Mouse (Mus musculus) hindbrain, embryonic 15.5 days (tissue): ENCODE results near the gene Mast4. TPM values are rescaled to one million over a fixed set of nuclear protein-coding genes. Genes with fewer than 3 reads are reported as not detected.

ENCODE experiments used
- ATAC-seq: fragments of 200-750 bp; cut with Nextera tagmentation; 2 replicates; pipeline ENCODE4 v1.8.0; 2017; ENCODE audit warnings: low read depth, moderate number of reproducible peaks, moderate TSS enrichment; ENCODE audit not compliant: low FRiP score
- H3K27ac ChIP-seq: fragments of 300-500 bp; sonication (generic); replicated peaks from 2 replicates; pipeline ENCODE4 v1.5.1; 2015; ENCODE audit warnings: mild to moderate bottlenecking, inconsistent platforms
- H3K27me3 ChIP-seq: fragments of 300-500 bp; sonication (generic); 2 replicates; pipeline ENCODE4 v1.6.1; 2015; ENCODE audit warnings: control low read depth, inconsistent platforms
- H3K36me3 ChIP-seq: fragments of 300-500 bp; sonication (generic); 2 replicates; pipeline ENCODE4 v1.6.1; 2015; ENCODE audit warnings: control low read depth, inconsistent platforms
- H3K4me1 ChIP-seq: fragments of 300-500 bp; sonication (generic); replicated peaks from 2 replicates; pipeline ENCODE4 v1.6.1; 2015; ENCODE audit warnings: control low read depth, inconsistent platforms
- H3K4me2 ChIP-seq: fragments of 300-500 bp; sonication (generic); 2 replicates; pipeline ENCODE4 v1.6.1; 2015; ENCODE audit warnings: moderate library complexity, mild to moderate bottlenecking, inconsistent platforms
- H3K4me3 ChIP-seq: fragments of 300-500 bp; sonication (generic); 2 replicates; pipeline ENCODE4 v1.5.1; 2015; ENCODE audit warnings: mild to moderate bottlenecking, inconsistent platforms
- H3K9ac ChIP-seq: fragments of 300-500 bp; sonication (generic); 2 replicates; pipeline ENCODE4 v1.6.1; 2015; ENCODE audit warnings: inconsistent platforms
- H3K9me3 ChIP-seq: fragments of 300-500 bp; sonication (generic); 2 replicates; pipeline ENCODE4 v1.6.1; 2016; ENCODE audit warnings: control low read depth, inconsistent platforms
- WGBS: fragments of 180-500 bp; shearing (Covaris S2); methylation state at CpG from one replicate; pipeline ENCODE4 v1.1.7; 2015; 5-methylcytosine and 5-hydroxymethylcytosine counted together
- polyA plus RNA-seq: library from polyadenylated mRNA; unstranded; fragments of >200 nt; fragmentation: Nextera tagmentation; extraction: Ambion mirVana; gene quantifications from 2 replicates; pipeline ENCODE4 v1.2.1, GENCODE M21; 2015

Gene Mast4
- polyA plus RNA-seq, 1 experiment from 2014 or later, result 29.1 TPM

GRCm38 (mm10) chr13:102728035-102728434, 606.3 kb downstream of the Mast4 start:
- Histone ChIP-seq H3K9ac (no peak overlapping the region), H3K4me1 (no peaks in the 10 kb centered on the region), H3K27ac (no peak overlapping the region), H3K9me3 (no peaks in the 10 kb centered on the region), H3K4me2 (no peak overlapping the region), H3K4me3 (no peak overlapping the region), H3K36me3 (no peaks in the 10 kb centered on the region), H3K27me3 (no peaks in the 10 kb centered on the region)
- ATAC-seq, result no peak
- WGBS, result 78% methylated on average over 3 of the region's 3 CpGs

- Histone ChIP-seq H3K4me1 (no peaks in the 10 kb centered on the region), H3K9me3 (no peaks in the 10 kb centered on the region), H3K36me3 (no peaks in the 10 kb centered on the region), H3K9ac (no peak overlapping the region), H3K4me3 (no peak overlapping the region), H3K27ac (no peak overlapping the region), H3K4me2 (no peak overlapping the region), H3K27me3 (no peaks in the 10 kb centered on the region)
- ATAC-seq, result no peak
- WGBS, result 89% methylated on average over 1 of the region's 1 CpGs
Observed at GRCm38 (mm10) chr13:102726876-102727275, 607.4 kb downstream of the Mast4 start.

DNA sequence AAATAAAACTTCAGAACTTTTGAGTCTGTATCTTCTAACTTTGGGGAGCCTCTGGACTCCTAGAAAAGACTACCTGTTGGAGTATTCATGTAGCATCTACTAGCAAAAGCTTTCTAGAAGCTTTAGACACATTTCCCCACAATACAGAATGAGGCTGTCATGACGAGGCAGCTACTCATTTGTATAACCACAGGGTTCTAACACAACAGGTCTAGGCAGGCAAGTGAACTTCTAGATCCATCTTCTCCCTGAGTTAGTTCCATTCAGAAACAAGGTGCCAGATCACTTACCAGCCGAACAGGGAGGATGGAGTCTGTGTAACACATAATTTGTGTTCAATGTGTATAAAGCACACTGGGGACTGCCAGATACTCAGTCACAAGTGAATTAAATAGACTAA, 608.4 kb downstream of the Mast4 start:
- Histone ChIP-seq H3K4me1 (no peaks in the 10 kb centered on the region), H3K36me3 (no peaks in the 10 kb centered on the region), H3K27me3 (no peaks in the 10 kb centered on the region), H3K9me3 (no peaks in the 10 kb centered on the region), H3K9ac (no peak overlapping the region), H3K27ac (no peak overlapping the region), H3K4me3 (no peak overlapping the region), H3K4me2 (no peak overlapping the region)
- WGBS, result 90% methylated on average over 2 of the region's 2 CpGs
- ATAC-seq, result no peak

GRCm38 (mm10) chr13:102725416-102725815, 608.9 kb downstream of the Mast4 start:
- Histone ChIP-seq H3K4me1 (no peaks in the 10 kb centered on the region), H3K9me3 (no peaks in the 10 kb centered on the region), H3K4me2 (no peak overlapping the region), H3K27ac (no peak overlapping the region), H3K36me3 (no peaks in the 10 kb centered on the region), H3K9ac (no peak overlapping the region), H3K27me3 (no peaks in the 10 kb centered on the region), H3K4me3 (no peak overlapping the region)
- ATAC-seq, result no peak

DNA sequence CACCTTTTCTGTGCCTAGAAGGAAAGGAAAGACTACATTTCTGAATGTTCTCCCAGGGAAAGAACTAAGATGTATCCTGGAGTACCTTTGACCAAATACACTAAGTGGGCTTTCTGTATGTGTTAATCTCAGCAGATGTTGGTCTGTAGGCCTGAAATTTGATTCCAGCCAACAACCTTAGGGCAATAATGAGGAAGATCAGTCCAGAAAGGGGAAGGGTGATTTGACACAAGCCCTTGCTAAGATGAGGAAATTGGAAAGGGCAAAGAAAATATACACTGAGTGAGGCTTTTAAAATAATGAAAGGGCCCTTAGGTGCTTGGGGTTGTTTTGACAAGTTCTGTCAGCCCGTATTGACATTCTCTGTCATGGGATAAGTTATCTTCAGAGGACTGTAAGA, 617.3 kb downstream of the Mast4 start:
- Histone ChIP-seq H3K4me1 (no peaks in the 10 kb centered on the region), H3K27ac (no peak overlapping the region), H3K9me3 (no peaks in the 10 kb centered on the region), H3K9ac (no peak overlapping the region), H3K27me3 (no peaks in the 10 kb centered on the region), H3K36me3 (no peaks in the 10 kb centered on the region), H3K4me2 (no peak overlapping the region), H3K4me3 (no peak overlapping the region)
- 86% methylated on average over 1 of the region's 1 CpGs for WGBS
- no peak for ATAC-seq

GRCm38 (mm10) chr13:102700744-102701143, 633.6 kb downstream of the Mast4 start:
- Histone ChIP-seq H3K27me3 (no peaks in the 10 kb centered on the region), H3K27ac (no peak overlapping the region), H3K9me3 (no peaks in the 10 kb centered on the region), H3K4me1 (peaks cover 23% of the 10 kb centered on the region), H3K9ac (no peak overlapping the region), H3K4me2 (no peak overlapping the region), H3K4me3 (no peak overlapping the region), H3K36me3 (no peaks in the 10 kb centered on the region)
- no peak for ATAC-seq
- WGBS, result 96% methylated on average over 3 of the region's 3 CpGs

DNA sequence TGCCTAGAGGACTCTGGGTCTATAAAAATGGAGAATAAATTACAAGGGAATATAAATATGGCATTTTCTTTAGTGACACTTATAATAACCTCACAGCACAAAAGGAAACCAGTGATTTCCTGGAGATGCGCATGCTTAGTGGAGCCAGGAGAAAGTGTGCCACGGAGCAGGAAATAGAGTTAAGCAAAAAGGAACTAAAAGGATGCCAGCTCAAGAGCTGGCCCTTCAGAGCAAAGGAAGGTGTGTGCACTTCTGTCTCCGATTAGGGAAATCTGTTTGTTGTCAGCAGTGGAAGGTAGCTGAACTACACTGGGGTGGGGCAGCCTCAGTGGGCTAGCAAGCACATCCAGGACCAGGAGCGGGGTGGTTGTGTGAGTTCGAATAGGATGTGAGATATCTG, 634.1 kb downstream of the Mast4 start:
- no peak for ATAC-seq
- no peaks in the 10 kb centered on the region for H3K36me3 ChIP-seq
- H3K4me3 ChIP-seq, result no peak overlapping the region
- H3K27ac ChIP-seq, result no peak overlapping the region
- no peak overlapping the region for H3K4me2 ChIP-seq
- H3K9me3 ChIP-seq, result no peaks in the 10 kb centered on the region
- H3K27me3 ChIP-seq, result no peaks in the 10 kb centered on the region
- peaks cover 23% of the 10 kb centered on the region for H3K4me1 ChIP-seq
- no peak overlapping the region for H3K9ac ChIP-seq
- WGBS, result 87% methylated on average over 5 of the region's 5 CpGs

- no peaks in the 10 kb centered on the region for H3K9me3 ChIP-seq
- peak overlapping the region; percentile 47 for H3K4me2 ChIP-seq
- peak; percentile 93 for ATAC-seq
- H3K36me3 ChIP-seq, result no peaks in the 10 kb centered on the region
- peak overlapping the region; percentile 77 for H3K27ac ChIP-seq
- no peaks in the 10 kb centered on the region for H3K27me3 ChIP-seq
- peak overlapping the region; percentile 19; the same call in 1 of the 2 replicates for H3K4me3 ChIP-seq
- WGBS, result 25% methylated on average over 14 of the region's 14 CpGs
- peak overlapping the region; percentile 29; the same call in 1 of the 2 replicates for H3K9ac ChIP-seq
- peaks cover 23% of the 10 kb centered on the region for H3K4me1 ChIP-seq
Observed at GRCm38 (mm10) chr13:102698751-102699323, 635.5 kb downstream of the Mast4 start.

DNA sequence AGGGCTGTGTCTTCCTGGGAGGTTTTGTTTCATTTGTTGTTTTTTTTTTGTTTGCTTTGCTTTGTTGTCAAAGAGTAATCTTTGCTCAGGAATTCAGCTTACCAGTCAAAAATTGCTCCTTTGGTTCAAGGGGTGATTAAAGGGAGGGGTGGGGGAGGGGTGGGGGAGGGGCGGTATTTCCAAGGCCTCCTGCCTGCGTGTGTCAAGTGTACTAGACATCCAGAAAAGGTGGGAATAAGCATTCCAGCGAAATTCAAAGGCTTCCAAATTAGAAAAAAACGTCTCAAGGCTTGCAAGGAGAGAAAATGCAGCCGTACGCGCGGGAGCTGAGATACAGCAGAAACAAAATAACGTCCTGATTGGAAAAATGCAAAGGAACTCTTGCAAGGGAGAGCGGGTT, 636.0 kb downstream of the Mast4 start:
- 12% methylated on average over 10 of the region's 10 CpGs for WGBS
- Histone ChIP-seq H3K27ac (peak overlapping the region; percentile 77), H3K4me1 (peaks cover 23% of the 10 kb centered on the region), H3K4me2 (peak overlapping the region; percentile 47), H3K9ac (peak overlapping the region; percentile 29; the same call in 1 of the 2 replicates), H3K9me3 (no peaks in the 10 kb centered on the region), H3K27me3 (no peaks in the 10 kb centered on the region), H3K36me3 (no peaks in the 10 kb centered on the region), H3K4me3 (peak overlapping the region; percentile 19; the same call in 1 of the 2 replicates)
- peak; percentile 10; the same call in 1 of the 2 replicates for ATAC-seq

DNA sequence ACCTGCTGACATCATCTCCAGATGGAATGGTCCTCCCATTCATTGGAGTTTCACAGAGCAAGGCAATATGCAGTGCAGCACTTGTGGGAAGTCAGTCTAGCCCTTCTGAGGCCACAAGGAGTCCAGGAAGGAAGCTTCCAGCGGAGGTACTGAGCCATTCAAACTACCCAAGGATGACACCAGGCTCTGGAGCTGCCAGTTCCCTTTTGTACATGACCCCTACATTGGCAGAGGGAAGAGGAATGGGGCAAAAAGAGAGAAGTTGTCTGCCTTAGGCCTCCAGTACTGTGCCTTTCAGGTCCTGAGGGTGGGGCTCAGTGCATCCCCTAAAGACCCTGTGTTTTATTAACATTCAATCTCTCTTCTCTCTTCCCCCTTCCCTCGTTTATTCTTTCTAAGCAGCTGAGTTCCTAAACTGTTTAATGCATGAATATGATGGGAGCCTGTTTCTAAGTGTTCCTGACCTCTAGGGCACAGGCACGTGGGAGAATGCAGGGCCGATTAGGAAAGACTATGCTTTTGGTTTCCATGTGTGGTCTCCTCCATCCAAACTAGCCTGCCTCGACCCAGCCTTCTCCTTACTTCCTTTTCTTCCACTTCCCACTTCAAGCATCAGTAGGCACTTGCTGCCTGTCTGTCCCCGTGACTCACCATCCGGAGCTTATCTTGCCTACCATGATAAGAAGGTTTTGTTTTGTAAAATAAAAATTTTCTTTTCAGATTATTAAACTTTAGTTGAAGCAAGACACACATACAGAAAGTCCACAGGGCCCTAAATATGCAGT, 639.0 kb downstream of the Mast4 start:
- H3K27me3 ChIP-seq, result no peaks in the 10 kb centered on the region
- ATAC-seq, result no peak

GRCm38 (mm10) chr13:102694154-102694553, 640.1 kb downstream of the Mast4 start:
- H3K4me3 ChIP-seq, result no peak overlapping the region
- H3K4me2 ChIP-seq, result no peak overlapping the region
- no peaks in the 10 kb centered on the region for H3K27me3 ChIP-seq
- H3K27ac ChIP-seq, result no peak overlapping the region
- no peak overlapping the region for H3K9ac ChIP-seq
- peaks cover 20% of the 10 kb centered on the region for H3K4me1 ChIP-seq
- H3K36me3 ChIP-seq, result no peaks in the 10 kb centered on the region
- ATAC-seq, result no peak
- WGBS, result 93% methylated on average over 7 of the region's 7 CpGs
- no peaks in the 10 kb centered on the region for H3K9me3 ChIP-seq

More for the DNA sequence above, 639.0 kb downstream of the Mast4 start:
- Histone ChIP-seq H3K27ac (no peak overlapping the region), H3K4me2 (no peak overlapping the region), H3K9ac (no peak overlapping the region), H3K4me3 (no peak overlapping the region), H3K36me3 (no peaks in the 10 kb centered on the region), H3K4me1 (peaks cover 30% of the 10 kb centered on the region), H3K9me3 (no peaks in the 10 kb centered on the region)
- WGBS, result 82% methylated on average over 7 of the region's 7 CpGs

DNA sequence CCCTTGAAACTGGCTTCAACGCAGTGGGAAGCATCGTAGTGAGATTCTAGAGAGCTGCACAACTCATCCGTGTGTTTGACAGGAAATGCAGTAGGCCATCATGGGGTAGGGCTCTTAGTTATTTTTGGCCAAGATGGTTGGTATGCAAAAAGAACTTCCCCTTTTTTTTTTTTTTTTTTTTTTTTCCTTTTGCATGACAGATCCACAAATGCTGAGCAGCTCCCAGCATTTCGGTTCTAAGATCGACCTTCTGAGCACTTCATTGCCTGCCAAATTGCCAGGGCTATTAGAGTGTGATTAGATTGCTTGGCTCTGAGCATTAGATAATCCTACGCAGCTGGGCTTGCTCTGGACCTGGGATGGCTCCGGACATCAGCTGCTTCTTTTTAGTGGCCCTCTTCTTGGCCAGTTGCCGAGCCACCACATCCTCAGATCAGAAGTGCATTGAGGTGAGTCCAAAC, 640.9 kb downstream of the Mast4 start, which contains the start of gene Cd180:
TSS of gene Cd180 (plus strand) at position 218 of the 461 bp plus-strand sequence.
- no peaks in the 10 kb centered on the region for H3K27me3 ChIP-seq
- no peak within 1 kb of the TSS for H3K9ac ChIP-seq
- H3K27ac ChIP-seq, result no peak within 1 kb of the TSS
- no peak for ATAC-seq
- H3K36me3 ChIP-seq, result no peaks in the 10 kb centered on the region
- no peak within 1 kb of the TSS for H3K4me3 ChIP-seq
- H3K4me2 ChIP-seq, result no peak within 1 kb of the TSS
- 69% methylated on average over 8 of the region's 8 CpGs for WGBS
- H3K4me1 ChIP-seq, result peaks cover 12% of the 10 kb centered on the region
- no peaks in the 10 kb centered on the region for H3K9me3 ChIP-seq
